Mouse (Mus musculus): Measurements from ENCODE around the gene Leprot.

Gene Leprot

GRCm38 (mm10) chr4:101647196-101647905, at the start of gene Leprot:
Leprot (plus strand) TSS chr4:101647718.
- DNase-seq (ENCODE audit: low spot score), result peak; percentile 100

DNA sequence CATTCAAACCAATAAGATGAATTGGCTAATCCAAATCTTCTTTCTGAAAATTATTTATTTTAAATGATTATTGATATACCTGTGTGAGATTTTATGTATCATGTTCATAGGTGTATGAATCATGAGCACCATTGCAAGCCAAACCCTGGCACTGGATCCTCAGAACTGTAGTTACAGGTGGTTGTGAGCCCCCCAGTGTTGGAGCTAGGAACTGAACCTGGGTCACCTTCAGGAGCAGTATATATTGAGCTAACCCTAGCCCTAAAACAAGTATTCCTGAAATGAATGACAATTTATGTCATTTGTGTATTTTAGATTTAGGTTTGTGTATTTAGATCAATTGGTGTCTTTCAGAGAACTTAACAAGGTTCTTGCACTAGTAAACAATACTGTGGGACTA, 45.8 kb upstream of the Leprot start:
- DNase-seq (ENCODE audit: low spot score), result peak; percentile 38

DNA sequence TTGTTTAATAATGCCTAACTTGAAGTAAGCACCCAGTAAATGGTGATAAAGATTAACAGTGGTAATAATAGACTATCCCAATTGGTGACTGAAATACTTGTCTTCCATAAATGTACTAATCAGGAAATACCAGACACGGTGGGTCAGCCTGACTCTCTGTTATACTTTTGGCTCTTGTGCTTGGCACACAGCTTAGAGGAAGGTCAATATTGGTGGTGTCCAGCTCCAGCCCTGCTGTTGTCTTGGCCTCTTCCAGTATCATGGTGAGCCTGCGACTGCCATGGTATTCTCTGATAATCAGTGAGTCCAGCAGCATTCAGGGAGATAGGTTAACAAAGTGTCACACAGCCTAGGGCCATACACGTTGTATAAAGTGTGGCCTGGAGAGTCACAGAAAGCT, 43.9 kb upstream of the Leprot start:
- DNase-seq (ENCODE audit: low spot score), result no peak

GRCm38 (mm10) chr4:101616520-101616919, 31.0 kb upstream of the Leprot start:
- DNase-seq (ENCODE audit: low spot score), result no peak

DNA sequence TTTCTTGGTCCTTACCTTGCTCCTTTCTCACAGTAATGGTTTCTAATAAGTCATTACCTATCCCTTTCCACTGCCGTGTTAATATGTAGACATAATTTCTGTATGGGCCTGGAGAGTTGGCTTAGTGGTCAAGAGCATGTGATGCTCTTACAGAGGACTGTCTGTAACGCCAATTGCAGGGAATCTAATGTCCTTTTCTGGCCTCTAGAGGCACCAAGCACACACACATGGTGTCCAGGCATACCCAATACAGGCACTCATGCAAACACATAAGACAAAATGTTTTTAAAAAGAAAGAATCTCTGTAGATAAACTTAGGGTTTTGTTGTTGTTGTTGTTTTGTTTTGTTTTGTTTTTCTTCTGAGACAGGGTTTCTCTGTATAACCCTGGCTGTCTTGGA, 29.8 kb upstream of the Leprot start:
- DNase-seq (ENCODE audit: low spot score), result no peak

DNA sequence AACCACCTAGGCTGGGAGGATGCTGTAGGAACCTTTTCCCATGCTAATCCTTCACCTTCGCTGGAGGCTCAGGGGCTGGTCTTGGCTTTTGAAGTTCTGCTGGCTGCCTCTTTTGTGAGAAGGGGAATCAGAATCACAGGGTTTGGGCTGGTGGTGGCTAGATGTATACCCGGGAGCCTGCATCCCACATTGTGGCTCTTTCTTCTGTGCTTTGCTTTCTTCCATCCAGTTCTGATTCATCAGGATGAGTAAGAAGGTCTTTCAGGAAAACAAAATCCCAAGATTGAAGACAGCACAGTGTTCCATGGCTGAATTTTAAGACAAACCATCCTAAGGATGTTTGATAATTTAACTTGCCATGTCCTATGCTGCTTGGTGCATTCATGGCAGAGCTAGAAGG, 27.3 kb upstream of the Leprot start:
- no peak for DNase-seq (ENCODE audit: low spot score)

GRCm38 (mm10) chr4:101621241-101621640, 26.3 kb upstream of the Leprot start:
- no peak for DNase-seq (ENCODE audit: low spot score)

DNA sequence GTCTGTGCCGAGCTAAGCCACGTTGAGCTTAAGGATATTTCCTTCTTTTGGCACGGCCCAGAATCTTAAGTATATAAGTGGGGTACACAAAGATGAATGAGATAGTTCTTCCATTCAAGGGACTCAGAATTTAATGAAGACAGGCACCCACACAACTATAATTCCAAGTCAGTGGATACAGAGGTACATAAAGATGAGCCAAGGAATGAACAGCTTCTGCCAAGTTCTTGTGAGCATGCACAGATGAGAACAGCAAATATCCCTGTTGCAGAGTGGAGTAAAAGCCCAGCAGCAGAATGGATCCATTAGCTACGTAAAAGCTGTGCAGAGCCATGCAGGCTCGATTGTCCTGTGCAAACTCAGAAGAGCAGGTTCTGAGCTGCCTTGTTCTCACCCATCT, 22.2 kb upstream of the Leprot start:
- DNase-seq (ENCODE audit: low spot score), result no peak

DNA sequence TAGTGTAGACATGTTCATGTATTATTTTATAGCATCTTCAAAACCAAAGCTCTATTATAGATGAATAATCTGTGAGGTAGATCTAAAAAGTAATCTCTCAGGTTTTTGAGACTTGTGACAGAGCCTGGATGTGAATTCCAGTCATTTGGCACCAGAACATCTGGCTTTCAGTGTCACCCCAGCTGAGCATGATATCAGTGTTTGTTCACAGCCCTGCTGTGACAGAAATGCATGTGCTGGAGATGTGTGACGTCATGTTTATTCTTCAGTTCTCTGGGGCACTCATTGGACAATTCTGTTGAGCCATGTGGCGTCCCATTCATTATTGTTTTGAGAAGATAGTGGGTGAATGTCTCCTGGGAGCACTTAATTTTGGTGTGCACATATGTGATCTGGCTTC, 11.9 kb upstream of the Leprot start:
- no peak for DNase-seq (ENCODE audit: low spot score)

- no peak for DNase-seq (ENCODE audit: low spot score)
These were observed 10.0 kb upstream of the Leprot start for GRCm38 (mm10) chr4:101637472-101637871.

- DNase-seq (ENCODE audit: low spot score), result no peak
These were observed 6.9 kb upstream of the Leprot start for GRCm38 (mm10) chr4:101640631-101641030.

DNA sequence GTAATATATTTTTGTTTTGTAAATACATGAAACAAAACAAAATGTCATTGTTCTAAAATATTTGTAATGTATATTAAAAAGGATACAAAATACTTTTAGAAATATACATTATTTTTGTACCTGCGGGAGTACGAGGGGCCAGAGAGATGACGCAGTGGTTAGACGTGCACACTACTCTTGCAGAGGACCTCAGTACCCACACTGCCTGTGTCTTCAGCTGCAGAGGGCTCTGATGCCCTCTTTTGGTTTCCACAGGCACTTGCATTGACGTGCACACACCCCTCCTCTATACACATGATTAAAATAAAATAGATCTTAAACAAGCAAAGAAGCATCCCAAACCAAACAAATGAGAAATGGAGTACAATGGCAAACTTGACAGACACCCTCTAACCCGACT, 4.8 kb upstream of the Leprot start:
- no peak for DNase-seq (ENCODE audit: low spot score)

GRCm38 (mm10) chr4:101643216-101643615, 4.3 kb upstream of the Leprot start:
- no peak for DNase-seq (ENCODE audit: low spot score)

GRCm38 (mm10) chr4:101646857-101647195, 692 bp upstream of the Leprot start:
- no peak for DNase-seq (ENCODE audit: low spot score)

GRCm38 (mm10) chr4:101647976-101648642, 591 bp downstream of the Leprot start:
- DNase-seq (ENCODE audit: low spot score), result peak; percentile 65

DNA sequence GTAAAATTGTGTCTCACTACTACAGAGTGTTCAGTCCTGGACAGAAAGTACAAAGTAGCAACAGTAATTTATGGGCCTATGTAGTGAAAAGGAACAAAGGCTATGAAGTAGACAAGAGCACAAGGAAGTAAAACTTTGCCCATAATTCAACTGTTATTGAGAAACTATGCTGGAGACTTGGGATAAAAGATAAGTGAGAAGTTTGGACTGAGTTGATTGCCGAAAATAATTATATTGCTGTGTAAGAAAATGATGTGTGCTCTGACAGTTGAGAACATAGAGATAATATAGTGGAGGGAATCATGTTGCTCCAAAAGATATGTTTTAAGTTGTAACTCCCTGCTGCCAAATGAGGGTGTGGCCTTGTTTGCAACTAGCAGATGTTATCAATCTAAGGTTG, 1.2 kb downstream of the Leprot start:
- peak; percentile 8 for DNase-seq (ENCODE audit: low spot score)

GRCm38 (mm10) chr4:101650961-101651360, 3.4 kb downstream of the Leprot start:
- no peak for DNase-seq (ENCODE audit: low spot score)

DNA sequence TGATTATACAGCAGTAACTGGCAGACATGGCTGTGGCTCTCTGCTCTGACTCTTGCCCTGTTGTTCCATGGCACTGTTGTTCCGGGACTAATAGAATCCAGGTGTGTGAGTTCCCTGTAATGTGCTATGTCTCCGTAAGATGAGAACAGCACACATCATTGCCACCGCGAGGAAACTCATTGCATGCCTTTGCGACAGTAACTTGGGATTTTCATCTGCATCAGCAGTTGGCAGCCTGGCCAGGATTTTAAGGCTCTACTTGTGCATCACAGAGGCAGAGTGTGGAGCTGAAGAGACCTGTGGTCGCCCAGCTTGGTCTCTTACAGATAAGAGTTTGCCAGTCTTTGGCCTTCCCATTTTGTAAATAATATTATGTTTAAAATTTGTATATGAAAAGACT, 6.7 kb downstream of the Leprot start:
- peak; percentile 60 for DNase-seq (ENCODE audit: low spot score)

GRCm38 (mm10) chr4:101654788-101655414, 7.4 kb downstream of the Leprot start:
- no peak for DNase-seq (ENCODE audit: low spot score)

- DNase-seq (ENCODE audit: low spot score), result no peak
These were observed 7.9 kb downstream of the Leprot start for GRCm38 (mm10) chr4:101655415-101655790.

- DNase-seq (ENCODE audit: low spot score), result no peak
These were observed 8.5 kb downstream of the Leprot start for GRCm38 (mm10) chr4:101656056-101656455.

- peak; percentile 65 for DNase-seq (ENCODE audit: low spot score)
These were observed 9.5 kb downstream of the Leprot start for GRCm38 (mm10) chr4:101656956-101657570.

- peak; percentile 64 for DNase-seq (ENCODE audit: low spot score)
These were observed 16.7 kb downstream of the Leprot start for GRCm38 (mm10) chr4:101664160-101664750.
